Mouse (Mus musculus): ENCODE measurements at regions not wholly inside any gene's neighbourhood (a gene's known extent, or its start where the extent isn't known, plus 50 kb on each side); places are given as distances from the start of the nearest gene placed in this dataset.

- 83% methylated on average over 4 of the region's 4 CpGs for WGBS
- no peaks in the 10 kb centered on the region for H3K4me1 ChIP-seq (replicated peaks; ENCODE audit: control insufficient read depth, insufficient read depth, low read length)
- no peak for ATAC-seq (replicated peaks; ENCODE audit: low FRiP score, low TSS enrichment, low read depth)
Measured at GRCm38 (mm10) chr7:95460889-95461288, 710.2 kb upstream of the Tenm4 start.

GRCm38 (mm10) chr7:95465506-95465905 lies 705.5 kb upstream of the Tenm4 start:
- no peak overlapping the region for H3K4me2 ChIP-seq (ENCODE audit: low read length)
- H3K9me3 ChIP-seq (ENCODE audit: control insufficient read depth, low read length), result no peaks in the 10 kb centered on the region
- no peak for ATAC-seq (replicated peaks; ENCODE audit: low FRiP score, low TSS enrichment, low read depth)
- no peaks in the 10 kb centered on the region for H3K36me3 ChIP-seq (ENCODE audit: control insufficient read depth, insufficient read depth, low read length)
- no peak for DNase-seq (ENCODE audit: low spot score)
- no peak overlapping the region for H3K9ac ChIP-seq (ENCODE audit: low read length)
- no peaks in the 10 kb centered on the region for H3K27me3 ChIP-seq (replicated peaks; ENCODE audit: control insufficient read depth, insufficient read depth, low read length)
- H3K4me3 ChIP-seq (ENCODE audit: low read depth, low read length), result no peak overlapping the region
- no peaks in the 10 kb centered on the region for H3K4me1 ChIP-seq (replicated peaks; ENCODE audit: control insufficient read depth, insufficient read depth, low read length)
- WGBS, result 88% methylated on average over 4 of the region's 4 CpGs
- no peak overlapping the region for H3K27ac ChIP-seq (ENCODE audit: low read depth)

More at GRCm38 (mm10) chr7:95460889-95461288, 710.2 kb upstream of the Tenm4 start:
- Histone ChIP-seq H3K36me3 (ENCODE audit: control insufficient read depth, insufficient read depth, low read length) (no peaks in the 10 kb centered on the region), H3K4me2 (ENCODE audit: low read length) (no peak overlapping the region), H3K27me3 (replicated peaks; ENCODE audit: control insufficient read depth, insufficient read depth, low read length) (no peaks in the 10 kb centered on the region), H3K27ac (ENCODE audit: low read depth) (no peak overlapping the region), H3K4me3 (ENCODE audit: low read depth, low read length) (no peak overlapping the region), H3K9me3 (ENCODE audit: control insufficient read depth, low read length) (no peaks in the 10 kb centered on the region), H3K9ac (ENCODE audit: low read length) (no peak overlapping the region)
- DNase-seq (ENCODE audit: low spot score), result no peak

- Histone ChIP-seq H3K4me2 (ENCODE audit: low read length) (no peak overlapping the region), H3K27ac (ENCODE audit: low read depth) (no peak overlapping the region), H3K4me3 (ENCODE audit: low read depth, low read length) (no peak overlapping the region), H3K27me3 (replicated peaks; ENCODE audit: control insufficient read depth, insufficient read depth, low read length) (no peaks in the 10 kb centered on the region), H3K4me1 (replicated peaks; ENCODE audit: control insufficient read depth, insufficient read depth, low read length) (no peaks in the 10 kb centered on the region), H3K9me3 (ENCODE audit: control insufficient read depth, low read length) (no peaks in the 10 kb centered on the region), H3K9ac (ENCODE audit: low read length) (no peak overlapping the region), H3K36me3 (ENCODE audit: control insufficient read depth, insufficient read depth, low read length) (no peaks in the 10 kb centered on the region)
- DNase-seq (ENCODE audit: low spot score) (no peak), ATAC-seq (replicated peaks; ENCODE audit: low FRiP score, low TSS enrichment, low read depth) (no peak)
- WGBS, result 31% methylated on average over 3 of the region's 3 CpGs
Measured at GRCm38 (mm10) chr7:95467028-95467427, 704.0 kb upstream of the Tenm4 start.

- Histone ChIP-seq H3K27me3 (replicated peaks; ENCODE audit: control insufficient read depth, insufficient read depth, low read length) (no peaks in the 10 kb centered on the region), H3K4me3 (ENCODE audit: low read depth, low read length) (no peak overlapping the region), H3K36me3 (ENCODE audit: control insufficient read depth, insufficient read depth, low read length) (no peaks in the 10 kb centered on the region), H3K4me1 (replicated peaks; ENCODE audit: control insufficient read depth, insufficient read depth, low read length) (no peaks in the 10 kb centered on the region), H3K27ac (ENCODE audit: low read depth) (no peak overlapping the region), H3K9ac (ENCODE audit: low read length) (no peak overlapping the region), H3K9me3 (ENCODE audit: control insufficient read depth, low read length) (no peaks in the 10 kb centered on the region), H3K4me2 (ENCODE audit: low read length) (no peak overlapping the region)
- 89% methylated on average over 4 of the region's 4 CpGs for WGBS
- no peak for DNase-seq (ENCODE audit: low spot score)
- ATAC-seq (replicated peaks; ENCODE audit: low FRiP score, low TSS enrichment, low read depth), result no peak
Measured at GRCm38 (mm10) chr7:95473892-95474291, 697.2 kb upstream of the Tenm4 start.

GRCm38 (mm10) chr7:95480121-95480726 lies 690.8 kb upstream of the Tenm4 start:
- no peaks in the 10 kb centered on the region for H3K27me3 ChIP-seq (replicated peaks; ENCODE audit: control insufficient read depth, insufficient read depth, low read length)
- H3K4me3 ChIP-seq (ENCODE audit: low read depth, low read length), result no peak overlapping the region
- DNase-seq (ENCODE audit: low spot score) (no peak), ATAC-seq (replicated peaks; ENCODE audit: low FRiP score, low TSS enrichment, low read depth) (no peak)
- no peaks in the 10 kb centered on the region for H3K9me3 ChIP-seq (ENCODE audit: control insufficient read depth, low read length)
- no peaks in the 10 kb centered on the region for H3K36me3 ChIP-seq (ENCODE audit: control insufficient read depth, insufficient read depth, low read length)
- H3K27ac ChIP-seq (ENCODE audit: low read depth), result no peak overlapping the region
- no peaks in the 10 kb centered on the region for H3K4me1 ChIP-seq (replicated peaks; ENCODE audit: control insufficient read depth, insufficient read depth, low read length)
- no peak overlapping the region for H3K9ac ChIP-seq (ENCODE audit: low read length)
- WGBS, result 66% methylated on average over 5 of the region's 5 CpGs
- H3K4me2 ChIP-seq (ENCODE audit: low read length), result no peak overlapping the region

GRCm38 (mm10) chr7:95489666-95490065 lies 681.4 kb upstream of the Tenm4 start:
- H3K9ac ChIP-seq (ENCODE audit: low read length), result no peak overlapping the region
- no peak for ATAC-seq (replicated peaks; ENCODE audit: low FRiP score, low TSS enrichment, low read depth)
- no peak overlapping the region for H3K4me2 ChIP-seq (ENCODE audit: low read length)
- peak; percentile 58 for DNase-seq (ENCODE audit: low spot score)
- H3K36me3 ChIP-seq (ENCODE audit: control insufficient read depth, insufficient read depth, low read length), result no peaks in the 10 kb centered on the region
- H3K27ac ChIP-seq (ENCODE audit: low read depth), result no peak overlapping the region
- H3K4me1 ChIP-seq (replicated peaks; ENCODE audit: control insufficient read depth, insufficient read depth, low read length), result no peaks in the 10 kb centered on the region
- H3K4me3 ChIP-seq (ENCODE audit: low read depth, low read length), result no peak overlapping the region
- 7% methylated on average over 4 of the region's 4 CpGs for WGBS
- no peaks in the 10 kb centered on the region for H3K9me3 ChIP-seq (ENCODE audit: control insufficient read depth, low read length)
- H3K27me3 ChIP-seq (replicated peaks; ENCODE audit: control insufficient read depth, insufficient read depth, low read length), result no peaks in the 10 kb centered on the region

- Histone ChIP-seq H3K4me2 (ENCODE audit: low read length) (no peak overlapping the region), H3K27ac (ENCODE audit: low read depth) (no peak overlapping the region), H3K4me3 (ENCODE audit: low read depth, low read length) (no peak overlapping the region), H3K27me3 (replicated peaks; ENCODE audit: control insufficient read depth, insufficient read depth, low read length) (no peaks in the 10 kb centered on the region), H3K9ac (ENCODE audit: low read length) (no peak overlapping the region), H3K36me3 (ENCODE audit: control insufficient read depth, insufficient read depth, low read length) (no peaks in the 10 kb centered on the region), H3K4me1 (replicated peaks; ENCODE audit: control insufficient read depth, insufficient read depth, low read length) (no peaks in the 10 kb centered on the region), H3K9me3 (ENCODE audit: control insufficient read depth, low read length) (no peaks in the 10 kb centered on the region)
- ATAC-seq (replicated peaks; ENCODE audit: low FRiP score, low TSS enrichment, low read depth), result no peak
- DNase-seq (ENCODE audit: low spot score), result no peak
- WGBS, result 70% methylated on average over 1 of the region's 1 CpGs
Measured at GRCm38 (mm10) chr7:95494793-95495192, 676.3 kb upstream of the Tenm4 start.

- no peaks in the 10 kb centered on the region for H3K9me3 ChIP-seq (ENCODE audit: control insufficient read depth, low read length)
- H3K4me3 ChIP-seq (ENCODE audit: low read depth, low read length), result no peak overlapping the region
- no peak overlapping the region for H3K9ac ChIP-seq (ENCODE audit: low read length)
- no peak overlapping the region for H3K4me2 ChIP-seq (ENCODE audit: low read length)
- ATAC-seq (replicated peaks; ENCODE audit: low FRiP score, low TSS enrichment, low read depth) (no peak), DNase-seq (ENCODE audit: low spot score) (no peak)
- H3K27ac ChIP-seq (ENCODE audit: low read depth), result no peak overlapping the region
- H3K27me3 ChIP-seq (replicated peaks; ENCODE audit: control insufficient read depth, insufficient read depth, low read length), result no peaks in the 10 kb centered on the region
- no peaks in the 10 kb centered on the region for H3K36me3 ChIP-seq (ENCODE audit: control insufficient read depth, insufficient read depth, low read length)
- no peaks in the 10 kb centered on the region for H3K4me1 ChIP-seq (replicated peaks; ENCODE audit: control insufficient read depth, insufficient read depth, low read length)
- WGBS, result 26% methylated on average over 6 of the region's 6 CpGs
Measured at GRCm38 (mm10) chr7:95502959-95503358, 668.1 kb upstream of the Tenm4 start.

- no peaks in the 10 kb centered on the region for H3K4me1 ChIP-seq (replicated peaks; ENCODE audit: control insufficient read depth, insufficient read depth, low read length)
- H3K27me3 ChIP-seq (replicated peaks; ENCODE audit: control insufficient read depth, insufficient read depth, low read length), result no peaks in the 10 kb centered on the region
- H3K36me3 ChIP-seq (ENCODE audit: control insufficient read depth, insufficient read depth, low read length), result no peaks in the 10 kb centered on the region
- H3K4me3 ChIP-seq (ENCODE audit: low read depth, low read length), result no peak overlapping the region
- ATAC-seq (replicated peaks; ENCODE audit: low FRiP score, low TSS enrichment, low read depth), result no peak
- no peak overlapping the region for H3K4me2 ChIP-seq (ENCODE audit: low read length)
- no peak for DNase-seq (ENCODE audit: low spot score)
- H3K9ac ChIP-seq (ENCODE audit: low read length), result no peak overlapping the region
- H3K9me3 ChIP-seq (ENCODE audit: control insufficient read depth, low read length), result no peaks in the 10 kb centered on the region
- 75% methylated on average over 3 of the region's 3 CpGs for WGBS
- H3K27ac ChIP-seq (ENCODE audit: low read depth), result no peak overlapping the region
Measured at GRCm38 (mm10) chr7:95547256-95547655, 623.8 kb upstream of the Tenm4 start.
